Mouse (Mus musculus): ENCODE results near the gene Ormdl2. TPM values are rescaled to one million over a fixed set of nuclear protein-coding genes. Genes with fewer than 3 reads are reported as not detected.
A peak's percentile ranks its signal among the peaks of the same experiment; 100 is the strongest.

Gene Ormdl2
- 63.7 and 66.4 TPM in 2 replicates for polyA plus RNA-seq (2016; fragmentation: Nextera tagmentation; extraction: Ambion mirVana)

DNA sequence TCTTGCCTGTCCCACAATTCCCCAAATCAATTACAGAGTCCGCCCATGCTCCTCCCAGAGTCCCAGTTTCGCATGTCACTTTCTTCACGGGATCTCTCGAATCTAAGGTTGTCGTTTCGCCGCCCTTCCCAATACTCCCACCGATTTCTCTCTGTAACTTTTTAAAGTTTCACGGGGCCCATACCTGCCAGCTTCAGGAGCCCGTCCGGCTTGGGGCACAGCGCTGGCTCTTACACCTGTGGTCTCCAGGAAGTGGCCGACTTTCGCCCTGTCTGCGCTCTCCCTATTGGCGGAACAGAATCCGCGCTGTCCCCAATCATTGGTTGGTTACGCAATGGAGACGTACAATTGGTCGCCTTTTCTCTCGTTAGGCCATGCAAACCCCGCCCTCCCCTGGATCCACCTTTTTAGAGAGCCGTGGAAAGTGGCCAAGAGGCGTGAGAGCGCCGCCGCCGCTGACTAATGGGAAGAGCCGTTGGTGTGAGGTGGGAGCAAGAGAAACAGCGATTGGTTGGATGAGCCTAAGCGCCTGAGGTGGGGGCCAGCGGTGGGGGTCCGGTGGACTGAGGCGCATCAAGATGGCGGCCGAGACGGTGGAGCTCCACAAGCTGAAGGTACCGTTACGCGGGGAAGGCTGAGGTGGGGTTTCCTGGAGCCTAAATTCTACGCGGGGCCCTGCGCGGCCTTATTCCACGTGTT is at the start of gene Ormdl2:
TSS of gene Ormdl2 (minus strand) at position 288 of the 699 bp plus-strand sequence.
- peaks cover 62% of the 10 kb centered on the region for H3K36me3 ChIP-seq (replicated peaks)
- H3K4me3 ChIP-seq = peak within 1 kb of the TSS; percentile 92
- H3K27me3 ChIP-seq (replicated peaks; ENCODE audit: low read depth, poor library complexity, severe bottlenecking) = no peaks in the 10 kb centered on the region
- H3K4me1 ChIP-seq = peaks cover 18% of the 10 kb centered on the region
- no peaks in the 10 kb centered on the region for H3K9me3 ChIP-seq
- under 1% methylated on average over 46 of the region's 46 CpGs for WGBS
- peak; percentile 99 for DNase-seq (ENCODE audit: low spot score)
- H3K27ac ChIP-seq (replicated peaks) = peak within 1 kb of the TSS; percentile 90

DNA sequence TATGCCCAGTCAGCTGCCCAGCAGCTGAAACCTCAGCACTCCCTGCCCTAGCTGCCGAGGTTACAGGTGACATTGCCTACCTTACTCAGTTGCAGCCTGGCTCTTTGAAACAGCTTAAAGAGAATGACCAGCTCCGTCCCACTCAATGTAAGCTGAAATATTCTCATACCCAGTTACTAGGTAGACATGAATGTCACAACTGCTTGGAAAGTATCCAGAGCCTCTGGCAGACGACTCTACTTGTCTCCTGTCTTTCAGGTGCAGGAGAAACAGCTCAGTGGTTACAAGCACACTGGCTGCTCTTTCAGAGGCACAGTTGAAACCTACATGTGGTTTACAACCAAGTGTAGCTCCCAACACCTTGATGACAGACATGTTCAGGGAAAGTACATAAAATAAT is 48.9 kb upstream of the Ormdl2 start:
- no peak for DNase-seq (ENCODE audit: low spot score)
- Histone ChIP-seq H3K4me1 (no peaks in the 10 kb centered on the region), H3K4me3 (no peak overlapping the region), H3K27me3 (replicated peaks; ENCODE audit: low read depth, poor library complexity, severe bottlenecking) (no peaks in the 10 kb centered on the region), H3K36me3 (replicated peaks) (peaks cover 91% of the 10 kb centered on the region), H3K9me3 (no peaks in the 10 kb centered on the region), H3K27ac (replicated peaks) (no peak overlapping the region)
- 85% methylated on average over 3 of the region's 3 CpGs for WGBS

DNA sequence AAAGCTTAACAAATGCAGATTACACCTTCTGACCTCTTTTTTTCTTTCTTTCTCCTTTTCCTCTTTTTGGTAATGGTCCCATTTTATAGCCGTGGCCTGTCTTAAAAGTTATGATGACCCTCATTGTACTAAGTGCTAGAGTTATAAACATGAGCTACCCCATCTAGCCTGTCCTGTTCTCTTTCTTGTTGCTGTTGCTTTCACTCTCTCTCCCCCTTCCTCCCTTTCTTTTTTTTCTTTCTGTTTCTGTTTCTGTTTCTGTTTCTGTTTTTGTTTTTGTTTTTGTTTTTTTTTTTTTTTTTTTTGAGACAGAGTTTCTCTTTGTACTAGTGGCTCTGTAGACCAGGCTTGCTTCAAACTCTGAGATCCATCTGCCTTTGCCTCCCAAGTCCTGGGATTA is 45.1 kb upstream of the Ormdl2 start:
- H3K9me3 ChIP-seq = no peaks in the 10 kb centered on the region
- 93% methylated on average over 1 of the region's 1 CpGs for WGBS
- peaks cover 83% of the 10 kb centered on the region for H3K36me3 ChIP-seq (replicated peaks)
- no peaks in the 10 kb centered on the region for H3K4me1 ChIP-seq
- H3K27ac ChIP-seq (replicated peaks) = no peak overlapping the region
- H3K27me3 ChIP-seq (replicated peaks; ENCODE audit: low read depth, poor library complexity, severe bottlenecking) = no peaks in the 10 kb centered on the region
- H3K4me3 ChIP-seq = no peak overlapping the region
- no peak for DNase-seq (ENCODE audit: low spot score)

DNA sequence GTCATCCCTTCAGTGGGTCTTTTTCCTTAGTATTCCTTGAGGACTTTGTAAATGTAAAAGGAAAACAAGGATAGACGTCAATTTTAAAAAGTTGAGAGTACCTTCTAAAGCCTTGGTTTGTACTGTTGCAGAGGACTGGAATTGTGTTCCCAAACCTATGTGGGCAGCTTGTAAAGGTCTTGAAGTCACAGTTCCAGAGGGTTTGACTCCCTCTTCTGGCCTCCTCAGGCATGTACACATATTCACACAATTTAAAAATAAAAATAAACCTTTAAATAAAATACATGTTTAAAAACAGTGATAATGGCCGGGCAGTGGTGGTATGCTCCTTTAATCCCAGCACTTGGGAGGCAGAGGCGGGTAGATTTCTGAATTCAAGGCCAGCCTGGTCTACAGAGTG is 44.6 kb upstream of the Ormdl2 start:
- peaks cover 83% of the 10 kb centered on the region for H3K36me3 ChIP-seq (replicated peaks)

DNA sequence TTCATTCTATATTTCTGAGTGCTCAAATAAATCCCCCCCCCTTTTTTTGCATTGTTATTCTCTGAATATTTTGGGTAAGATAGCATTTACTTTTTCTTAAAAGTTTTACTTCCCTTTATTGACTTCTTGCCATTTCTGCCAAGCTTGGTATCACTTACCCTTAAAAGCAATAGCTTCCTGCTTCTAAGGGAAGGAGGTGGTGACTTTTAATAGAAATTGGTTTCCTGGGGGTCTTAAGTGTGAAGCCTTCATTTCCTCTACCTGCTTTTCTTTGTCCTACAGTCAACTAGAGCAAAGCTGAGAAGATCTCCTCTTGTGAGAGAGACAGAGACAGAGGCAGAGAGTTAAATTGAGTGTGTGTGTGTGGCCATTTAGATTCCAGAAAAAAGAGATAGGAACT is 39.7 kb upstream of the Ormdl2 start:
- Histone ChIP-seq H3K9me3 (no peaks in the 10 kb centered on the region), H3K27ac (replicated peaks) (no peak overlapping the region), H3K4me3 (no peak overlapping the region), H3K36me3 (replicated peaks) (peaks cover 86% of the 10 kb centered on the region), H3K4me1 (no peaks in the 10 kb centered on the region), H3K27me3 (replicated peaks; ENCODE audit: low read depth, poor library complexity, severe bottlenecking) (no peaks in the 10 kb centered on the region)
- DNase-seq (ENCODE audit: low spot score) = no peak

More for the DNA sequence above, 44.6 kb upstream of the Ormdl2 start:
- Histone ChIP-seq H3K4me1 (no peaks in the 10 kb centered on the region), H3K4me3 (no peak overlapping the region), H3K27me3 (replicated peaks; ENCODE audit: low read depth, poor library complexity, severe bottlenecking) (no peaks in the 10 kb centered on the region), H3K9me3 (no peaks in the 10 kb centered on the region), H3K27ac (replicated peaks) (no peak overlapping the region)
- WGBS = 89% methylated on average over 3 of the region's 3 CpGs
- DNase-seq (ENCODE audit: low spot score) = no peak

DNA sequence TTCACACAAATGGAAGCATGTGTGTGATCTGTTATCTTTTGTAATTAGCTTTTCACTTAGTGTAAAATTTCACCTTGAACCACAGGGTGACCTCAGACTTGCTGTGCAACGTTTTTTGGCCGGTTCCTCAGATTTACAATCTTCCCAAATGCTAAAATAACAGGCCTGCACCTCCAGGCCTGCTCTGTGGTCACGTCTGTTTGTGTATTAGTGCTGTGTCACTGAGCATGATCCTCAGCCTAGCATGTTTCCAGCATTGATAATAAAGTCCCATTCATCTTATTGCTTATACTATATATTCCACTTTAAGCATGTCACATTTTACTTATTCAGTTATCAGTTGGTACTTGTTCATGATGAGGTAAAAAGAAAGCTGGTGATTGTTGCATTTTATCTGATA is 28.9 kb upstream of the Ormdl2 start:
- no peaks in the 10 kb centered on the region for H3K9me3 ChIP-seq
- WGBS = 75% methylated on average over 3 of the region's 3 CpGs
- H3K4me1 ChIP-seq = no peaks in the 10 kb centered on the region
- peaks cover 85% of the 10 kb centered on the region for H3K36me3 ChIP-seq (replicated peaks)
- H3K4me3 ChIP-seq = no peak overlapping the region
- H3K27me3 ChIP-seq (replicated peaks; ENCODE audit: low read depth, poor library complexity, severe bottlenecking) = no peaks in the 10 kb centered on the region
- DNase-seq (ENCODE audit: low spot score) = no peak
- H3K27ac ChIP-seq (replicated peaks) = no peak overlapping the region

DNA sequence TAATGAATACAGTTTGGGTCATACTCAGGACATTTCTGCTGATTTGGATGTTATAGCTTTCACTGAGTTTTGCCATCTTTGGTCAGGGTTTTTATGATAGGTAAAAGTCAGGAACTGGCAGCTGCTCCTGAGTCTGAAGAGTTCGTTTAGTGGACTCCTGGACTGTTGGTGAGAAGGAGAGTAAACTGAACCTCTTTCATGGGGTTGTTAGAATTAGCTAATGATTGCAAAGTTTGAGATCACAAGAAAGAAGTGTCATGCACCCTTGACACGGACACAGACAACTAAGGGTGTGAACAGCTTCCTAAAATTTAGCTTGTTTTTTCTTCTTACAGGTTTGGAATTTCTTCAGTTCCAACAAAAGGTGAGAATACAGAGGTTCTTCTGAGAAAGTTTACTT is 27.0 kb upstream of the Ormdl2 start:
- no peak for DNase-seq (ENCODE audit: low spot score)
- Histone ChIP-seq H3K27me3 (replicated peaks; ENCODE audit: low read depth, poor library complexity, severe bottlenecking) (no peaks in the 10 kb centered on the region), H3K9me3 (no peaks in the 10 kb centered on the region), H3K36me3 (replicated peaks) (peaks cover 92% of the 10 kb centered on the region), H3K4me3 (no peak overlapping the region), H3K27ac (replicated peaks) (no peak overlapping the region), H3K4me1 (no peaks in the 10 kb centered on the region)
- WGBS = 86% methylated on average over 2 of the region's 2 CpGs

DNA sequence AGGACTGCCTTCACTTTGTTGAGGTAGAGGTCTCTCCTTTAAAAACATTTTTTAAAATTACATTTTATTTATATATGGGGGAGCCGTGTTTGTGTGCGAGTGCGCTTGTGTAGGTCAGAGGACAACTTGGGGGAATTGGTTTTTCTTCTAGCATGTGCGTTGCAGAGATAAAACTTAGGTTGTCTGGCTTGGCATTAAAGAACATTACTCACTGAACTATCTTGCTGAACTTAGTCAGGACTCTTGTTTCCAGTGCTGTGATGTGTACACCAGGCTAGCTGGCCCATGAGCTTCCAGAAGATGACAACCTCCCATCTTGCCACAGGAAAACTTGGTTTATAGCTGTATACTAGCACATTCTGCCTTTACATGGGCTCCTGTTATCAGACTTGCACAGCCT is 25.2 kb upstream of the Ormdl2 start:
- 96% methylated on average over 4 of the region's 4 CpGs for WGBS
- Histone ChIP-seq H3K27ac (replicated peaks) (no peak overlapping the region), H3K4me1 (no peaks in the 10 kb centered on the region), H3K36me3 (replicated peaks) (peaks cover 92% of the 10 kb centered on the region), H3K9me3 (no peaks in the 10 kb centered on the region), H3K27me3 (replicated peaks; ENCODE audit: low read depth, poor library complexity, severe bottlenecking) (no peaks in the 10 kb centered on the region), H3K4me3 (no peak overlapping the region)
- DNase-seq (ENCODE audit: low spot score) = no peak

DNA sequence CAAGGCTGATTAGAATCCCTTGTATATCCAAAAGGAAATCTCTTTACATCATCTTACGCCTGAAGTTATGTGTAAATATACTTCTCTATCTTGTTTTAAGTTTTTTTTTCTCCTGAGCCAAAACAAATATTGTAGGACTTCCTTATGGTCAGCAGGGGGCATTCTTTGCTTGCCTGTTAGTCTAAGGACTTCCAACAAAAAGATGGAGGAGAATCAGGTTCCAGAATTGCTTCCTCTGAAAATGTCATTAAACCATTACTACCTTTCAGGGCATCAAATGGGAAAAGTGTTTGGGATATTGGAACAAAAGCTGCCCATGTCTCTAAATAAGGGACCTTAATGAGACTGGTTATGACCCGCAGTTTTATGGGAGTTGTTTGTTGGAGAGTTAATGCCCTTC is 24.1 kb upstream of the Ormdl2 start:
- Histone ChIP-seq H3K27ac (replicated peaks) (no peak overlapping the region), H3K36me3 (replicated peaks) (peaks cover 93% of the 10 kb centered on the region), H3K27me3 (replicated peaks; ENCODE audit: low read depth, poor library complexity, severe bottlenecking) (no peaks in the 10 kb centered on the region), H3K4me1 (no peaks in the 10 kb centered on the region), H3K4me3 (no peak overlapping the region), H3K9me3 (no peaks in the 10 kb centered on the region)
- WGBS = 75% methylated on average over 2 of the region's 2 CpGs
- DNase-seq (ENCODE audit: low spot score) = no peak

DNA sequence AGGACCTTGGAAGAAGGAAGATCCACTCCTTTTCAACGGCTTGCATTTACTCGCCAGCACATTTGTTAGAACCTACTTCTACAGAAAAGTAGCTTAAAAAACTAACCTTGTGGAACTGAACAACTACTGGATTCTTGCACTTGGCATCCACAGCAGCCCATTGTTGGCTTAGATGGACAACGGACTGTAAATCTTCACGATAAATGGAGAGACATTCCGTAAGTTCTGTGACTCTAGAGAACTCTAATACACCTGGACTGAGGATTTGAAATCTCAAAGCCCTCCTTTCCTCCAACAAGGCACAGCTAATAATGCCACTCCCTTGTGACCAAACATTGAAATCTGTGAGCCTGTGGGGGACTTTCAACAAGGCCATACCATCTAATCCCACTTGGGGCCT is 21.8 kb upstream of the Ormdl2 start:
- H3K36me3 ChIP-seq (replicated peaks) = peaks cover 93% of the 10 kb centered on the region
- no peaks in the 10 kb centered on the region for H3K27me3 ChIP-seq (replicated peaks; ENCODE audit: low read depth, poor library complexity, severe bottlenecking)
- no peaks in the 10 kb centered on the region for H3K9me3 ChIP-seq
- WGBS = 96% methylated on average over 5 of the region's 5 CpGs
- DNase-seq (ENCODE audit: low spot score) = no peak
- H3K27ac ChIP-seq (replicated peaks) = no peak overlapping the region
- no peak overlapping the region for H3K4me3 ChIP-seq
- H3K4me1 ChIP-seq = no peaks in the 10 kb centered on the region

DNA sequence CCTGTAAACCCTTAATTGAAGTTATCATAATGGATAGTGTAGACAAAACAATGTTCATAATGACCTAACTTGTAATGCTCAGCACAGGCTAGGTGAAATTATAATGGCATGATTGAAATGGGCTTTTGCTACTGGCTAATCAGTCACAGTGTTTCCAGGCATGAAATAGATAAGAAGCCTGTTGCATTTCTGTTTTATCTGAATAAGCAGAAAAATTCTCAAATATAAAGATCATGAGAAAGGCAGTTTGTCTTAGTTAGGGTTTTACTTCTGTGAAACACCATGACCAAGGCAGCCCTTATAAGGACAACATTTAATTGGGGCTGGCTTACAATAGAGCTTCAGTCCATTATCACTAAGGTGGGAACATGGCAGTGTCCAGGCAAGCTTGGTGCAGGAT is 19.2 kb upstream of the Ormdl2 start:
- H3K27me3 ChIP-seq (replicated peaks; ENCODE audit: low read depth, poor library complexity, severe bottlenecking) = no peaks in the 10 kb centered on the region
- no peak overlapping the region for H3K4me3 ChIP-seq
- no peaks in the 10 kb centered on the region for H3K4me1 ChIP-seq
- no peak overlapping the region for H3K27ac ChIP-seq (replicated peaks)
- DNase-seq (ENCODE audit: low spot score) = no peak
- H3K36me3 ChIP-seq (replicated peaks) = peaks cover 93% of the 10 kb centered on the region
- no peaks in the 10 kb centered on the region for H3K9me3 ChIP-seq

DNA sequence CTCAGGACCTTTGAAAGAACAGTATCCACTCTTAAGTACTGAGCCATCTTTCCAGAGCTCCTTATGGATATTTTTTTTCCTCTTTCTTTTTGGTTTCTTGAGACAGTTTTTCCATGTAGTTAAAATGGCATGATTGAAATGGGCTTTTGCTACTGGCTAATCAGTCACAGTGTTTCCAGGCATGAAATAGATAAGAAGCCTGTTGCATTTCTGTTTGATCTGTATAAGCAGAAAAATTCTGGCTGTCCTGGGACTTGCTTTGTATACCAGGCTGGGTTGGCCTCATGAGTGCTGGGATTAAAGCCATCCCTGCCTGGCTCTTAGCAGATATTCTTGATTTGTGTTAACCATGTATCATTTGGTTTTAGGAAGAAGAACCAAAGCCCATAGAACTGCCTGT is 18.0 kb upstream of the Ormdl2 start:
- Histone ChIP-seq H3K4me3 (no peak overlapping the region), H3K9me3 (no peaks in the 10 kb centered on the region), H3K27ac (replicated peaks) (no peak overlapping the region), H3K4me1 (no peaks in the 10 kb centered on the region), H3K27me3 (replicated peaks; ENCODE audit: low read depth, poor library complexity, severe bottlenecking) (no peaks in the 10 kb centered on the region), H3K36me3 (replicated peaks) (peaks cover 97% of the 10 kb centered on the region)
- DNase-seq (ENCODE audit: low spot score) = no peak

DNA sequence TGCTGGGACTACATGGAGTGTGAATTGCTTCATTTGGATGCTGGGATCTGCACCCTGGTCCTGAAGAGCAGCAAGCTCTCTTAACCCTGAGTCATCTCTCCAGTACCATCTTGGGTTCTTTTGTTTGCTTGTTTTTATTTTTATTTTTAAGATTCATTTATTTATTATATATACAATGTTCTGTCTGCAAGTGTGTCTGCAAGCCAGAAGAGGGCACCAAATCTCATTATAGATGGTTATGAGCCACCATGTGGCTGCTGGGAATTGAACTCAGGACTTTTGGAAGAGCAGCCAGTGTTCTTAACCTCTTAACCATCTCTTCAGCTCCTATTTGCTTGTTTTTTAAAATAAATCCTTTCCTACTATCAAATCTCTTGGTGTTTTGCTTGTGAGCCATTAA is 16.0 kb upstream of the Ormdl2 start:
- no peak for DNase-seq (ENCODE audit: low spot score)
- no peak overlapping the region for H3K4me3 ChIP-seq
- no peaks in the 10 kb centered on the region for H3K4me1 ChIP-seq
- H3K9me3 ChIP-seq = peaks cover 4% of the 10 kb centered on the region; the same call in 1 of the 2 replicates
- no peak overlapping the region for H3K27ac ChIP-seq (replicated peaks)
- H3K36me3 ChIP-seq (replicated peaks) = peaks cover 100% of the 10 kb centered on the region
- no peaks in the 10 kb centered on the region for H3K27me3 ChIP-seq (replicated peaks; ENCODE audit: low read depth, poor library complexity, severe bottlenecking)

DNA sequence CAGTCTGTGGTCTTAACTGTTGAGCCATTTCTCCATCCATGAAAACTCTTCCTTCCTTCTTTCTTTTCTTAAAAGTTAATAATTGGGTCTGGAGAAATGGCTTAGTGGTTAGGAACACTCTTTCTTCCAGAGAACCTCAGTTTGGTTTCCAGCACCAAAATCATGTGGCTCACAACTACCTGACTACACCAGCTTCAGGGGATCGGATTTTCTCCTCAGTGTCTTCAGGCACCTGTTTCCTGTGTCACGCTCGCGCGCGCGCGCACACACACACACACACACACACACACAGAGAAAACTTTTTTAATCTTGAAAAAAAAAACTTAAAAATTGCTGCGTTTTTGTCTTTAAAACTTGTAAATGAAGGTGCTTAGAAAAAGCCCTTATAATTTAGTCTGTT is 2.4 kb upstream of the Ormdl2 start:
- WGBS = 95% methylated on average over 9 of the region's 9 CpGs
- no peaks in the 10 kb centered on the region for H3K27me3 ChIP-seq (replicated peaks; ENCODE audit: low read depth, poor library complexity, severe bottlenecking)
- peaks cover 18% of the 10 kb centered on the region for H3K4me1 ChIP-seq
- DNase-seq (ENCODE audit: low spot score) = no peak
- no peak overlapping the region for H3K27ac ChIP-seq (replicated peaks)
- H3K4me3 ChIP-seq = no peak overlapping the region
- no peaks in the 10 kb centered on the region for H3K9me3 ChIP-seq
- peaks cover 62% of the 10 kb centered on the region for H3K36me3 ChIP-seq (replicated peaks)

All from embryonic facial prominence, embryonic 10.5 days (tissue).